ENCODE assay signal across 11 mouse cellular contexts in genomic region chr11:63134021-63134420, GRCm38 (mm10). TPM values are rescaled to one million over a fixed set of nuclear protein-coding genes. Genes with fewer than 3 reads are reported as not detected.
DNase-seq lines count a peak whose midpoint lies in the region; ATAC-seq and TF ChIP-seq lines count a peak whose summit lies in the region.
"Had no signal": no experiment of that assay in that cellular context is flagged by ENCODE, and none has a peak within 500 bp of the region (broad histone marks: within the 10 kb centered on the region; RNA-seq: fewer than 3 reads in every experiment).

No protein-coding gene starts in this region.

- no peak for DNase-seq in hindbrain, embryonic 10.5 days (ENCODE audit: low spot score)
- DNase-seq in lung, postnatal 10 days = peak; percentile 30
- no peak for DNase-seq in lung, adult 2 months
- no peak for DNase-seq in midbrain, embryonic 11.5 days (ENCODE audit: low spot score, missing footprints)
- no peak for DNase-seq in frontal cortex, adult 2 months (ENCODE audit: extremely low spot score in 1 of 2, low spot score in 1 of 2)
- DNase-seq: adrenal gland, postnatal 14 days; cerebellum, adult 11 months; kidney, adult 18-20 months had no signal

- 88% methylated on average over 5 of the region's 5 CpGs for WGBS in hindbrain, embryonic 13.5 days
- WGBS in hindbrain, embryonic 10.5 days = 85% methylated on average over 5 of the region's 5 CpGs
- WGBS in lung, adult 2 months = 65% methylated on average over 5 of the region's 5 CpGs
- WGBS in hindbrain, embryonic 16.5 days = 83% methylated on average over 5 of the region's 5 CpGs
- 78% methylated on average over 5 of the region's 5 CpGs for WGBS in small intestine, adult 2 months
- 78% methylated on average over 5 of the region's 5 CpGs for WGBS in midbrain, embryonic 11.5 days

- H3K9me3 ChIP-seq in hindbrain, embryonic 13.5 days = no peaks in the 10 kb centered on the region
- no peaks in the 10 kb centered on the region for H3K9me3 ChIP-seq in hindbrain, embryonic 10.5 days
- H3K9me3 ChIP-seq in hindbrain, embryonic 16.5 days (ENCODE audit: control insufficient read depth, low read length) = no peaks in the 10 kb centered on the region
- no peaks in the 10 kb centered on the region for H3K9me3 ChIP-seq in midbrain, embryonic 11.5 days (ENCODE audit: control insufficient read depth, low read length)

- TF ChIP-seq CTCF in lung, adult 2 months (IDR thresholded peaks at IDR 0.05; ENCODE audit: insufficient read depth, low read length) = no peak
- TF ChIP-seq CTCF in small intestine, adult 2 months (IDR thresholded peaks at IDR 0.05; ENCODE audit: extremely low read depth, insufficient read length, insufficient replicate concordance, low read depth, low read length) = no peak

- no peak overlapping the region for H3K9ac ChIP-seq in hindbrain, embryonic 13.5 days
- H3K9ac ChIP-seq in hindbrain, embryonic 16.5 days (ENCODE audit: low read depth, low read length) = no peak overlapping the region; the same call in 1 of the 2 replicates
- no peak overlapping the region for H3K9ac ChIP-seq in midbrain, embryonic 11.5 days (ENCODE audit: low read length)

- H3K36me3 ChIP-seq in hindbrain, embryonic 13.5 days = no peaks in the 10 kb centered on the region
- no peaks in the 10 kb centered on the region for H3K36me3 ChIP-seq in hindbrain, embryonic 10.5 days
- no peaks in the 10 kb centered on the region for H3K36me3 ChIP-seq in hindbrain, embryonic 16.5 days (ENCODE audit: control insufficient read depth, insufficient read depth, low read length)
- peaks cover 23% of the 10 kb centered on the region for H3K36me3 ChIP-seq in small intestine, adult 2 months (ENCODE audit: control insufficient read depth, insufficient read depth, low read length)
- no peaks in the 10 kb centered on the region for H3K36me3 ChIP-seq in midbrain, embryonic 11.5 days (ENCODE audit: control insufficient read depth, insufficient read depth, low read length)

- H3K4me3 ChIP-seq in hindbrain, embryonic 13.5 days = no peak overlapping the region
- H3K4me3 ChIP-seq in hindbrain, embryonic 10.5 days = no peak overlapping the region
- H3K4me3 ChIP-seq in lung, adult 2 months (replicated peaks; ENCODE audit: extremely low read depth, low read depth, low read length) = no peak overlapping the region
- H3K4me3 ChIP-seq in hindbrain, embryonic 16.5 days (ENCODE audit: low read length) = no peak overlapping the region
- H3K4me3 ChIP-seq in small intestine, adult 2 months (ENCODE audit: low read depth, low read length) = peak overlapping the region; percentile 44
- H3K4me3 ChIP-seq in midbrain, embryonic 11.5 days (ENCODE audit: low read depth, low read length) = no peak overlapping the region

- peaks cover 43% of the 10 kb centered on the region for H3K4me1 ChIP-seq in hindbrain, embryonic 13.5 days (replicated peaks)
- peaks cover 66% of the 10 kb centered on the region for H3K4me1 ChIP-seq in hindbrain, embryonic 10.5 days (replicated peaks)
- H3K4me1 ChIP-seq in lung, adult 2 months (ENCODE audit: control insufficient read depth, insufficient read depth, low read length) = peaks cover 25% of the 10 kb centered on the region
- H3K4me1 ChIP-seq in hindbrain, embryonic 16.5 days (ENCODE audit: control insufficient read depth, insufficient read depth, low read depth, low read length) = peaks cover 26% of the 10 kb centered on the region
- peaks cover 6% of the 10 kb centered on the region for H3K4me1 ChIP-seq in small intestine, adult 2 months (ENCODE audit: control insufficient read depth, insufficient read depth, insufficient read length, low read length)
- H3K4me1 ChIP-seq in midbrain, embryonic 11.5 days (ENCODE audit: control insufficient read depth, insufficient read depth, low read length) = peaks cover 11% of the 10 kb centered on the region

- no peak for TF ChIP-seq POLR2A in lung, adult 2 months (IDR thresholded peaks at IDR 0.05; ENCODE audit: borderline replicate concordance, extremely low read depth, low read depth, low read length)
- TF ChIP-seq POLR2A in small intestine, adult 2 months (IDR thresholded peaks at IDR 0.05; ENCODE audit: low read depth, low read length) = no peak

- ATAC-seq in hindbrain, embryonic 13.5 days (ENCODE audit: low FRiP score) = no peak
- ATAC-seq in hindbrain, embryonic 16.5 days = no peak
- ATAC-seq in midbrain, embryonic 11.5 days (ENCODE audit: low FRiP score) = no peak

- H3K4me2 ChIP-seq in hindbrain, embryonic 13.5 days = peak overlapping the region; percentile 97
- H3K4me2 ChIP-seq in hindbrain, embryonic 16.5 days (ENCODE audit: low read length) = peak overlapping the region; percentile 99
- no peak overlapping the region for H3K4me2 ChIP-seq in midbrain, embryonic 11.5 days

- H3K27me3 ChIP-seq in hindbrain, embryonic 13.5 days = peaks cover 63% of the 10 kb centered on the region
- H3K27me3 ChIP-seq in hindbrain, embryonic 10.5 days (ENCODE audit: insufficient read depth, poor library complexity, severe bottlenecking) = peaks cover 67% of the 10 kb centered on the region
- H3K27me3 ChIP-seq in hindbrain, embryonic 16.5 days (replicated peaks; ENCODE audit: control insufficient read depth, insufficient read depth, low read length) = peaks cover 23% of the 10 kb centered on the region
- peaks cover 16% of the 10 kb centered on the region for H3K27me3 ChIP-seq in small intestine, adult 2 months (ENCODE audit: control insufficient read depth, insufficient read depth, low read length)
- peaks cover 51% of the 10 kb centered on the region for H3K27me3 ChIP-seq in midbrain, embryonic 11.5 days (ENCODE audit: control insufficient read depth, insufficient read depth, low read length)

- H3K27ac ChIP-seq in hindbrain, embryonic 13.5 days = no peak overlapping the region
- no peak overlapping the region for H3K27ac ChIP-seq in hindbrain, embryonic 10.5 days
- H3K27ac ChIP-seq in hindbrain, embryonic 16.5 days (ENCODE audit: low read depth, low read length) = no peak overlapping the region
- no peak overlapping the region for H3K27ac ChIP-seq in small intestine, adult 2 months (ENCODE audit: insufficient read depth, low read depth, low read length)
- no peak overlapping the region for H3K27ac ChIP-seq in midbrain, embryonic 11.5 days (ENCODE audit: low read depth, low read length)

RNA-seq across cellular contexts. Expression of gene Pmp22, which starts 5.2 kb away (rescaled TPM):
- 37.6 and 43.0 TPM in 2 replicates for polyA plus RNA-seq in hindbrain, embryonic 13.5 days (2015; fragmentation: Nextera tagmentation; extraction: Ambion mirVana)
- 28.6 and 43.7 TPM in 2 replicates for polyA plus RNA-seq in hindbrain, embryonic 10.5 days (2016; fragmentation: Nextera tagmentation; extraction: Ambion mirVana)
- 384 and 556 TPM in 2 replicates for polyA plus RNA-seq in lung, adult 2 months (2012; rRNA removed)
- polyA plus RNA-seq in hindbrain, embryonic 16.5 days (2015; fragmentation: Nextera tagmentation; extraction: Ambion mirVana) = 44.2 and 50.1 TPM in 2 replicates
- polyA plus RNA-seq in small intestine, adult 2 months (2012; rRNA removed) = 24.9 and 1,148 TPM in 2 replicates
- polyA plus RNA-seq in midbrain, embryonic 11.5 days (2014; fragmentation: Nextera tagmentation; extraction: Ambion mirVana) = 34.9 and 39.7 TPM in 2 replicates
- 23.9 and 24.0 TPM in 2 replicates for polyA plus RNA-seq in frontal cortex, adult 2 months (2012; rRNA removed)
